Comparison of ENCODE assay signal across 7 mouse cellular contexts in genomic region chr13:118387448-118387801, GRCm38 (mm10). TPM values are rescaled to one million over a fixed set of nuclear protein-coding genes. Genes with fewer than 3 reads are reported as not detected.
A peak's percentile ranks its signal among the peaks of the same experiment; 100 is the strongest.
DNase-seq lines count a peak whose midpoint lies in the region; ATAC-seq lines count a peak whose summit lies in the region.
"Not testable (repeated sequence)": the region's sequence is repeated elsewhere in the genome, so short reads cannot be mapped to it uniquely, and the experiment has no call there.

No protein-coding gene starts in this region.

- not testable (repeated sequence) for H3K9me3 ChIP-seq in forebrain, embryonic 10.5 days; heart, embryonic 13.5 days; intestine, embryonic 14.5 days (ENCODE audit: control insufficient read depth, low read length); limb, embryonic 13.5 days; lung, embryonic 15.5 days; neural tube, embryonic 11.5 days (ENCODE audit: control insufficient read depth, low read length)

- peak overlapping the region; percentile 59; the same call in 1 of the 2 replicates for H3K9ac ChIP-seq in heart, embryonic 13.5 days
- H3K9ac ChIP-seq in intestine, embryonic 14.5 days (ENCODE audit: low read length); limb, embryonic 13.5 days; lung, embryonic 15.5 days; neural tube, embryonic 11.5 days (ENCODE audit: low read length): not testable (repeated sequence)

- H3K36me3 ChIP-seq in forebrain, embryonic 10.5 days (replicated peaks), result peaks cover 28% of the 10 kb centered on the region
- peaks cover 27% of the 10 kb centered on the region for H3K36me3 ChIP-seq in heart, embryonic 13.5 days
- H3K36me3 ChIP-seq in intestine, embryonic 14.5 days (ENCODE audit: control insufficient read depth, insufficient read depth, low read length), result peaks cover 27% of the 10 kb centered on the region
- H3K36me3 ChIP-seq in limb, embryonic 13.5 days, result peaks cover 25% of the 10 kb centered on the region
- peaks cover 25% of the 10 kb centered on the region for H3K36me3 ChIP-seq in lung, embryonic 15.5 days
- not testable (repeated sequence) for H3K36me3 ChIP-seq in neural tube, embryonic 11.5 days (ENCODE audit: control insufficient read depth, insufficient read depth, low read length)

- not testable (repeated sequence) for DNase-seq in forebrain, embryonic 10.5 days (ENCODE audit: extremely low spot score, low spot score); intestine, embryonic 14.5 days (ENCODE audit: low spot score); neural tube, embryonic 11.5 days (ENCODE audit: low spot score)

- peak overlapping the region; percentile 96 for H3K27ac ChIP-seq in forebrain, embryonic 10.5 days
- 0 out of 2 replicates have a peak overlapping the region, but pooled peaks have one; percentile 39 for H3K27ac ChIP-seq in heart, embryonic 13.5 days (replicated peaks)
- H3K27ac ChIP-seq in intestine, embryonic 14.5 days (ENCODE audit: low read depth); limb, embryonic 13.5 days; lung, embryonic 15.5 days; neural tube, embryonic 11.5 days (ENCODE audit: low read depth, low read length): not testable (repeated sequence)

- H3K4me3 ChIP-seq in forebrain, embryonic 10.5 days, result peak overlapping the region; percentile 91
- H3K4me3 ChIP-seq in heart, embryonic 13.5 days, result peak overlapping the region; percentile 96
- peak overlapping the region; percentile 98 for H3K4me3 ChIP-seq in intestine, embryonic 14.5 days (ENCODE audit: low read depth, low read length)
- peak overlapping the region; percentile 97 for H3K4me3 ChIP-seq in limb, embryonic 13.5 days
- peak overlapping the region; percentile 97 for H3K4me3 ChIP-seq in lung, embryonic 15.5 days
- H3K4me3 ChIP-seq in neural tube, embryonic 11.5 days (ENCODE audit: low read depth, low read length), result peak overlapping the region; percentile 95

- H3K27me3 ChIP-seq in forebrain, embryonic 10.5 days (ENCODE audit: poor library complexity, severe bottlenecking); heart, embryonic 13.5 days (replicated peaks); intestine, embryonic 14.5 days (replicated peaks; ENCODE audit: control insufficient read depth, insufficient read depth, low read length); limb, embryonic 13.5 days; lung, embryonic 15.5 days; neural tube, embryonic 11.5 days (ENCODE audit: control insufficient read depth, insufficient read depth, low read length): not testable (repeated sequence)

- H3K4me1 ChIP-seq in forebrain, embryonic 10.5 days, result peaks cover 14% of the 10 kb centered on the region
- H3K4me1 ChIP-seq in heart, embryonic 13.5 days, result peaks cover 14% of the 10 kb centered on the region
- H3K4me1 ChIP-seq in intestine, embryonic 14.5 days (replicated peaks; ENCODE audit: control insufficient read depth, insufficient read depth, low read length); lung, embryonic 15.5 days; neural tube, embryonic 11.5 days (ENCODE audit: control insufficient read depth, insufficient read depth, low read length): not testable (repeated sequence)
- peaks cover 10% of the 10 kb centered on the region for H3K4me1 ChIP-seq in limb, embryonic 13.5 days

- peak overlapping the region; percentile 75 for H3K4me2 ChIP-seq in heart, embryonic 13.5 days
- H3K4me2 ChIP-seq in intestine, embryonic 14.5 days (ENCODE audit: low read length), result peak overlapping the region; percentile 45
- peak overlapping the region; percentile 55 for H3K4me2 ChIP-seq in limb, embryonic 13.5 days (replicated peaks)
- H3K4me2 ChIP-seq in lung, embryonic 15.5 days, result peak overlapping the region; percentile 54
- H3K4me2 ChIP-seq in neural tube, embryonic 11.5 days (ENCODE audit: low read depth), result peak overlapping the region; percentile 19; the same call in 1 of the 2 replicates

- WGBS in forebrain, embryonic 10.5 days, result 12% methylated on average over 10 of the region's 10 CpGs
- 9% methylated on average over 10 of the region's 10 CpGs for WGBS in heart, embryonic 13.5 days
- 10% methylated on average over 10 of the region's 10 CpGs for WGBS in intestine, embryonic 14.5 days
- 10% methylated on average over 10 of the region's 10 CpGs for WGBS in limb, embryonic 13.5 days
- 8% methylated on average over 10 of the region's 10 CpGs for WGBS in lung, embryonic 15.5 days
- 12% methylated on average over 10 of the region's 10 CpGs for WGBS in neural tube, embryonic 11.5 days

- ATAC-seq in activated CD4-positive, CD25-positive, alpha-beta regulatory T cell, adult 4 months, result peak; percentile 21
- ATAC-seq in heart, embryonic 13.5 days (ENCODE audit: extremely low read depth, insufficient number of reproducible peaks, low FRiP score, low TSS enrichment), result not testable (repeated sequence)
- ATAC-seq in intestine, embryonic 14.5 days (replicated peaks; ENCODE audit: low FRiP score, low TSS enrichment, low read depth), result peak; percentile 34; the same call in 1 of the 2 replicates
- peak; percentile 39 for ATAC-seq in limb, embryonic 13.5 days (ENCODE audit: low FRiP score, low read depth)
- peak; percentile 44; the same call in 1 of the 2 replicates for ATAC-seq in lung, embryonic 15.5 days (ENCODE audit: borderline replicate concordance, extremely low read depth, low FRiP score, low TSS enrichment)
- peak; percentile 70 for ATAC-seq in neural tube, embryonic 11.5 days (ENCODE audit: insufficient read depth, low FRiP score, low TSS enrichment)

RNA-seq across cellular contexts. Expression of gene Mrps30, which starts 0.4 kb away (rescaled TPM):
- 1 to 10 TPM; 1.8 to 3.0 TPM for polyA plus RNA-seq in activated CD4-positive, CD25-positive, alpha-beta regulatory T cell, adult 4 months (2017; shearing (Covaris generic))
- 36.9 and 40.8 TPM in 2 replicates for polyA plus RNA-seq in forebrain, embryonic 10.5 days (2016; fragmentation: Nextera tagmentation; extraction: Ambion mirVana)
- 28.0 and 30.6 TPM in 2 replicates for polyA plus RNA-seq in heart, embryonic 13.5 days (2015; fragmentation: Nextera tagmentation; extraction: Ambion mirVana)
- polyA plus RNA-seq in intestine, embryonic 14.5 days (2014; fragmentation: Nextera tagmentation; extraction: Ambion mirVana), result 35.8 and 37.2 TPM in 2 replicates
- 32.9 and 34.0 TPM in 2 replicates for polyA plus RNA-seq in limb, embryonic 13.5 days (2015; fragmentation: Nextera tagmentation; extraction: Ambion mirVana)
- polyA plus RNA-seq in lung, embryonic 15.5 days (2015; fragmentation: Nextera tagmentation; extraction: Ambion mirVana), result 33.5 and 34.8 TPM in 2 replicates
- 36.4 and 36.7 TPM in 2 replicates for polyA plus RNA-seq in neural tube, embryonic 11.5 days (2014; fragmentation: Nextera tagmentation; extraction: Ambion mirVana)

RNA-seq across cellular contexts. Expression of gene B430218F22Rik, which starts 1.0 kb away (rescaled TPM):
- polyA plus RNA-seq in activated CD4-positive, CD25-positive, alpha-beta regulatory T cell, adult 4 months (2017; shearing (Covaris generic)), result under 1 TPM in 1 of 2 experiments, not detected in 1; 0.41 TPM
- 0.84 and 1.2 TPM in 2 replicates for polyA plus RNA-seq in forebrain, embryonic 10.5 days (2016; fragmentation: Nextera tagmentation; extraction: Ambion mirVana)
- polyA plus RNA-seq in heart, embryonic 13.5 days (2015; fragmentation: Nextera tagmentation; extraction: Ambion mirVana), result 0.52 and 0.55 TPM in 2 replicates
- 0.24 and 0.76 TPM in 2 replicates for polyA plus RNA-seq in intestine, embryonic 14.5 days (2014; fragmentation: Nextera tagmentation; extraction: Ambion mirVana)
- polyA plus RNA-seq in limb, embryonic 13.5 days (2015; fragmentation: Nextera tagmentation; extraction: Ambion mirVana), result 0.57 and 0.83 TPM in 2 replicates
- 0.38 and 1.1 TPM in 2 replicates for polyA plus RNA-seq in lung, embryonic 15.5 days (2015; fragmentation: Nextera tagmentation; extraction: Ambion mirVana)
- polyA plus RNA-seq in neural tube, embryonic 11.5 days (2014; fragmentation: Nextera tagmentation; extraction: Ambion mirVana), result 0.52 and 0.82 TPM in 2 replicates

Comparison
In these comparisons a context has a peak if more than half of its experiments do, and no peak if none do; other contexts are left out.
1. H3K4me2 ChIP-seq: peak in every context shown above with its lines; median percentile 75 in heart, embryonic 13.5 days; 55 in limb, embryonic 13.5 days; 54 in lung, embryonic 15.5 days; 45 in intestine, embryonic 14.5 days; 19 in neural tube, embryonic 11.5 days.